Mouse (Mus musculus) hindbrain, embryonic 12.5 days (tissue): ENCODE results near the gene Ifna5. TPM values are rescaled to one million over a fixed set of nuclear protein-coding genes. Genes with fewer than 3 reads are reported as not detected.
"Not testable (repeated sequence)": the region's sequence is repeated elsewhere in the genome, so short reads cannot be mapped to it uniquely, and the experiment has no call there.

Experiments used
- ATAC-seq: fragments of 200-750 bp; cut with Nextera tagmentation; 2 replicates; pipeline ENCODE4 v1.8.0; 2017; ENCODE audit warnings: moderate TSS enrichment; ENCODE audit not compliant: low FRiP score
- H3K27ac ChIP-seq: fragments of 300-500 bp; sonication (generic); 2 replicates; pipeline ENCODE4 v1.5.1; 2016; ENCODE audit warnings: mild to moderate bottlenecking
- H3K27me3 ChIP-seq: fragments of 300-500 bp; sonication (generic); 2 replicates; pipeline ENCODE4 v1.6.1; 2016; ENCODE audit warnings: mild to moderate bottlenecking
- H3K36me3 ChIP-seq: fragments of 300-500 bp; sonication (generic); 2 replicates; pipeline ENCODE4 v1.6.1; 2016; ENCODE audit warnings: mild to moderate bottlenecking
- H3K4me1 ChIP-seq: fragments of 300-500 bp; sonication (generic); 2 replicates; pipeline ENCODE4 v1.6.1; 2016
- H3K4me2 ChIP-seq: fragments of 300-500 bp; sonication (generic); replicated peaks from 2 replicates; pipeline ENCODE4 v1.6.1; 2016; ENCODE audit warnings: mild to moderate bottlenecking
- H3K4me3 ChIP-seq: fragments of 300-500 bp; sonication (generic); 2 replicates; pipeline ENCODE4 v1.5.1; 2016; ENCODE audit warnings: mild to moderate bottlenecking
- H3K9ac ChIP-seq: fragments of 300-500 bp; sonication (generic); 2 replicates; pipeline ENCODE4 v1.6.1; 2016; ENCODE audit warnings: mild to moderate bottlenecking, moderate library complexity
- H3K9me3 ChIP-seq: fragments of 300-500 bp; sonication (generic); replicated peaks from 2 replicates; pipeline ENCODE4 v1.6.1; 2016; ENCODE audit warnings: mild to moderate bottlenecking
- WGBS: fragments of 180-500 bp; shearing (Covaris S2); methylation state at CpG from one replicate; pipeline ENCODE4 v1.1.7; 2016; 5-methylcytosine and 5-hydroxymethylcytosine counted together
- polyA plus RNA-seq: library from polyadenylated mRNA; unstranded; fragments of >200 nt; fragmentation: Nextera tagmentation; extraction: Ambion mirVana; gene quantifications from 2 replicates; pipeline ENCODE4 v1.2.1, GENCODE M21; 2016

Ifna5 gene
- not detected in 2 replicates for polyA plus RNA-seq

- H3K4me1 ChIP-seq, H3K9ac ChIP-seq, H3K27me3 ChIP-seq, H3K4me3 ChIP-seq, H3K27ac ChIP-seq, H3K4me2 ChIP-seq, ATAC-seq, H3K36me3 ChIP-seq, H3K9me3 ChIP-seq: not testable (repeated sequence)
- 50% methylated on average over 1 of the region's 1 CpGs for WGBS
Observed at GRCm38 (mm10) chr4:88835225-88835624, at the start of gene Ifna5. Ifna5 (plus strand) TSS chr4:88835525.

- H3K9ac ChIP-seq, H3K27me3 ChIP-seq, H3K4me3 ChIP-seq, H3K9me3 ChIP-seq, H3K36me3 ChIP-seq, ATAC-seq, H3K4me1 ChIP-seq, H3K4me2 ChIP-seq, H3K27ac ChIP-seq: not testable (repeated sequence)
- 0% methylated on average over 4 of the region's 28 CpGs for WGBS
Observed at GRCm38 (mm10) chr4:88788402-88788801, 46.9 kb upstream of the Ifna5 start, which contains the start of gene Gm13277. Gm13277 (plus strand) TSS chr4:88788632.

- WGBS = no CpG with 5 or more reads among the region's 28 CpGs
- not testable (repeated sequence) for H3K27me3 ChIP-seq, H3K9me3 ChIP-seq, H3K4me2 ChIP-seq, H3K4me3 ChIP-seq, ATAC-seq, H3K36me3 ChIP-seq, H3K4me1 ChIP-seq, H3K9ac ChIP-seq, H3K27ac ChIP-seq
Observed at GRCm38 (mm10) chr4:88791250-88791649, 44.1 kb upstream of the Ifna5 start, which contains the start of gene Gm13278. Gm13278 (plus strand) TSS chr4:88791550.

GRCm38 (mm10) chr4:88793936-88794675 lies 41.2 kb upstream of the Ifna5 start, which contains the start of gene Gm13275:
Gm13275 (plus strand) TSS chr4:88794487.
- ATAC-seq = not testable (repeated sequence)
- 0% methylated on average over 8 of the region's 52 CpGs for WGBS

GRCm38 (mm10) chr4:88797097-88797496 lies 38.2 kb upstream of the Ifna5 start, which contains the start of gene Gm13279:
Gm13279 (plus strand) TSS chr4:88797397.
- H3K27me3 ChIP-seq, H3K9ac ChIP-seq, H3K9me3 ChIP-seq, H3K36me3 ChIP-seq, H3K4me3 ChIP-seq, H3K4me2 ChIP-seq, ATAC-seq, H3K4me1 ChIP-seq, H3K27ac ChIP-seq: not testable (repeated sequence)
- no CpG with 5 or more reads among the region's 28 CpGs for WGBS

More at GRCm38 (mm10) chr4:88793936-88794675, 41.2 kb upstream of the Ifna5 start, which contains the start of gene Gm13275:
- not testable (repeated sequence) for H3K4me2 ChIP-seq, H3K4me1 ChIP-seq, H3K27ac ChIP-seq, H3K27me3 ChIP-seq, H3K9ac ChIP-seq, H3K36me3 ChIP-seq, H3K9me3 ChIP-seq, H3K4me3 ChIP-seq

GRCm38 (mm10) chr4:88799365-88799764 lies 36.0 kb upstream of the Ifna5 start, which contains the start of gene Gm13285:
Gm13285 (plus strand) TSS chr4:88799665.
- not testable (repeated sequence) for H3K36me3 ChIP-seq, H3K27ac ChIP-seq, H3K4me1 ChIP-seq, H3K9me3 ChIP-seq, H3K4me2 ChIP-seq, H3K27me3 ChIP-seq, ATAC-seq, H3K9ac ChIP-seq, H3K4me3 ChIP-seq
- WGBS = 13% methylated on average over 5 of the region's 7 CpGs

- H3K4me3 ChIP-seq, H3K4me2 ChIP-seq, H3K36me3 ChIP-seq, ATAC-seq, H3K27me3 ChIP-seq, H3K4me1 ChIP-seq, H3K9me3 ChIP-seq, H3K27ac ChIP-seq, H3K9ac ChIP-seq: not testable (repeated sequence)
- no CpG with 5 or more reads among the region's 29 CpGs for WGBS
Observed at GRCm38 (mm10) chr4:88802954-88803353, 32.4 kb upstream of the Ifna5 start, which contains the start of gene Gm13287. Gm13287 (plus strand) TSS chr4:88803254.

GRCm38 (mm10) chr4:88805231-88805630 lies 30.1 kb upstream of the Ifna5 start, which contains the start of gene Gm13288:
Gm13288 (plus strand) TSS chr4:88805531.
- peak within 1 kb of the TSS; percentile 43 for H3K4me2 ChIP-seq
- H3K4me1 ChIP-seq, H3K4me3 ChIP-seq, H3K27me3 ChIP-seq, H3K27ac ChIP-seq, ATAC-seq, H3K9ac ChIP-seq, H3K9me3 ChIP-seq, H3K36me3 ChIP-seq: not testable (repeated sequence)
- no CpG with 5 or more reads among the region's 8 CpGs for WGBS

DNA sequence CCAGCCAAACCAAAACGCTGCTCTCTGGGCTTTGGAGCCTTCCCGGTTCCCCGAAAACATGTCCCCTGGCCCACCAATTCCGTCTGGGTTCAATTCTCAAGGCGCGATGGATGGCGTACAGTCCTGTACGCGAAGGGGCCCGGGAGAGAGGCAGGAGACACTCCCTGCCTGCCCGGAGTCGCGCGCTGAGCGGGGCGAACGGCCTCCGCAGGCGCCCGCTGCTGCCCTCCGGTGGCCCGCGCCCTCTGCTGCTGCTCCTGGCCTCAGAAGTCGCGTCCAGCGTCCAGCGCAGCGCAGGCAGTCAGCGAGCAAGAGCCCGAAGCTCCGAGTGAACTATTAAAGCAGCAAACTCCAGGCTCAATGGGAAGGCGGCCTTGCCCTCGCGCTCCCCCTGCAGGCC lies 29.6 kb upstream of the Ifna5 start:
- ATAC-seq, H3K36me3 ChIP-seq, H3K4me3 ChIP-seq, H3K9ac ChIP-seq, H3K27me3 ChIP-seq, H3K4me1 ChIP-seq, H3K9me3 ChIP-seq, H3K27ac ChIP-seq: not testable (repeated sequence)
- H3K4me2 ChIP-seq = peak overlapping the region; percentile 43
- 0% methylated on average over 7 of the region's 34 CpGs for WGBS

- ATAC-seq = no peak
- H3K4me3 ChIP-seq = no peak within 1 kb of the TSS
- H3K27me3 ChIP-seq = no peaks in the 10 kb centered on the region; the same call in 1 of the 2 replicates
- no peak within 1 kb of the TSS for H3K27ac ChIP-seq
- H3K9me3 ChIP-seq = no peaks in the 10 kb centered on the region
- no peaks in the 10 kb centered on the region for H3K36me3 ChIP-seq
- 69% methylated on average over 3 of the region's 3 CpGs for WGBS
- no peak within 1 kb of the TSS for H3K9ac ChIP-seq
- H3K4me2 ChIP-seq = no peak within 1 kb of the TSS
- H3K4me1 ChIP-seq = no peaks in the 10 kb centered on the region
Observed at GRCm38 (mm10) chr4:88815928-88816327, 19.4 kb upstream of the Ifna5 start, which contains the start of gene Ifna7. Ifna7 (plus strand) TSS chr4:88816228.

GRCm38 (mm10) chr4:88819659-88820058 lies 15.7 kb upstream of the Ifna5 start, which contains the start of gene Ifna11:
Ifna11 (plus strand) TSS chr4:88819959.
- no peak for ATAC-seq
- Histone ChIP-seq H3K9me3 (no peaks in the 10 kb centered on the region), H3K9ac (no peak within 1 kb of the TSS), H3K27me3 (no peaks in the 10 kb centered on the region; the same call in 1 of the 2 replicates), H3K4me3 (no peak within 1 kb of the TSS), H3K4me1 (no peaks in the 10 kb centered on the region), H3K4me2 (no peak within 1 kb of the TSS), H3K27ac (no peak within 1 kb of the TSS), H3K36me3 (no peaks in the 10 kb centered on the region)
- WGBS = 92% methylated on average over 1 of the region's 1 CpGs

- Histone ChIP-seq H3K4me1 (no peaks in the 10 kb centered on the region), H3K9me3 (no peaks in the 10 kb centered on the region), H3K27me3 (no peaks in the 10 kb centered on the region), H3K36me3 (no peaks in the 10 kb centered on the region), H3K4me3 (no peak overlapping the region), H3K27ac (no peak overlapping the region), H3K4me2 (no peak overlapping the region), H3K9ac (no peak overlapping the region)
- ATAC-seq = no peak
- 29% methylated on average over 4 of the region's 4 CpGs for WGBS
Observed at GRCm38 (mm10) chr4:88822995-88823394, 12.3 kb upstream of the Ifna5 start.

DNA sequence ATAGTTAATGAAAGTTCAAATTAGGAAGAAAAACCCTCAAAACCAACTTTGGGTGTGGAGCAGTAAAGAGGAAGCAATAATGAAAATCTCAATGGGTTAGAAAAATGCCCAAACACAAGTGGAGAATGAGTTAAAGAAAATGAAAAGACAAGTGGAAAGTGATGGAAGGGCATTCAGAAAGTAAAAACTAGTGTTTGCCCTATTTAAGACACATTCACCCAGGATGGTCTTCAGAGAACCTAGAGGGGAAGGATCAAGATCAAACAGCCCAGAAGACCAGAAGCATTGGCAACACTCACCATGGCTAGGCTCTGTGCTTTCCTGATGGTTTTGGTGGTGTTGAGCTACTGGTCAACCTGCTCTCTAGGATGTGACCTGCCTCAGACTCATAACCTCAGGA lies 8.2 kb upstream of the Ifna5 start, which contains the start of gene Ifna6:
TSS of gene Ifna6 (plus strand) at position 301 of the 400 bp plus-strand sequence.
- not testable (repeated sequence) for H3K9ac ChIP-seq, ATAC-seq, H3K4me1 ChIP-seq

More for the DNA sequence above, 8.2 kb upstream of the Ifna5 start, which contains the start of gene Ifna6:
- H3K27ac ChIP-seq, H3K4me3 ChIP-seq, H3K9me3 ChIP-seq, H3K36me3 ChIP-seq, H3K27me3 ChIP-seq, H3K4me2 ChIP-seq: not testable (repeated sequence)
